Mouse (Mus musculus): Measurements from ENCODE around the gene Lrrc3c. TPM values are rescaled to one million over a fixed set of nuclear protein-coding genes. Genes with fewer than 3 reads are reported as not detected.
A peak's percentile ranks its signal among the peaks of the same experiment; 100 is the strongest.
"Not testable (repeated sequence)": the region's sequence is repeated elsewhere in the genome, so short reads cannot be mapped to it uniquely, and the experiment has no call there.

The Lrrc3c gene
- total RNA-seq, 2 experiments from 2014 or later: not detected

- intact Hi-C loops (cut with DNase I); DNase-seq (ENCODE audit: low spot score in 2 of 2): not testable (repeated sequence)
Measured at GRCm38 (mm10) chr11:98623981-98624380, 25.9 kb downstream of the Lrrc3c start.

- DNase-seq (ENCODE audit: low spot score in 2 of 2); intact Hi-C loops (cut with DNase I): not testable (repeated sequence)
Measured at GRCm38 (mm10) chr11:98624381-98624780, 26.3 kb downstream of the Lrrc3c start.

- intact Hi-C loops (cut with DNase I): no loop called here
- no peak for DNase-seq (ENCODE audit: low spot score in 2 of 2)
Measured at GRCm38 (mm10) chr11:98625611-98626410, 27.7 kb downstream of the Lrrc3c start, which contains the start of the genes Gm12355 and Gsdma3. Gene Gm12355 (minus strand): TSS chr11:98625661. Gene Gsdma3 (plus strand): TSS chr11:98626360.

- peak in 1 of 2 experiments; percentile 22 for DNase-seq (ENCODE audit: low spot score in 2 of 2)
- intact Hi-C loops (cut with DNase I): no loop called here
Measured at GRCm38 (mm10) chr11:98628706-98629105, 30.6 kb downstream of the Lrrc3c start.

GRCm38 (mm10) chr11:98630646-98631045 lies 32.6 kb downstream of the Lrrc3c start:
- no peak for DNase-seq (ENCODE audit: low spot score in 2 of 2)

GRCm38 (mm10) chr11:98635312-98635970 lies 37.4 kb downstream of the Lrrc3c start:
- intact Hi-C loops (cut with DNase I); DNase-seq (ENCODE audit: low spot score in 2 of 2): not testable (repeated sequence)

More at GRCm38 (mm10) chr11:98630646-98631045, 32.6 kb downstream of the Lrrc3c start:
- intact Hi-C loops (cut with DNase I): no loop called here

- intact Hi-C loops (cut with DNase I): no loop called here
- no peak for DNase-seq (ENCODE audit: low spot score in 2 of 2)
Measured at GRCm38 (mm10) chr11:98637501-98637900, 39.4 kb downstream of the Lrrc3c start.

- DNase-seq (ENCODE audit: low spot score in 2 of 2): no peak
- intact Hi-C loops (cut with DNase I): loop anchor here (5.0 kb wide), 1 partner anchor 33 kb away; no protein-coding TSS in a partner anchor
Measured at GRCm38 (mm10) chr11:98640091-98640490, 42.0 kb downstream of the Lrrc3c start.

- intact Hi-C loops (cut with DNase I): loop anchor here (5.0 kb wide), 1 partner anchor 37 kb away; no protein-coding TSS in a partner anchor
- DNase-seq (ENCODE audit: low spot score in 2 of 2): no peak
Measured at GRCm38 (mm10) chr11:98644757-98645156, 46.7 kb downstream of the Lrrc3c start.

GRCm38 (mm10) chr11:98645946-98646345 lies 47.9 kb downstream of the Lrrc3c start:
- DNase-seq (ENCODE audit: low spot score in 2 of 2): no peak
- intact Hi-C loops (cut with DNase I): no loop called here

- no peak for DNase-seq (ENCODE audit: low spot score in 2 of 2)
- intact Hi-C loops (cut with DNase I): no loop called here
Measured at GRCm38 (mm10) chr11:98646459-98646858, 48.4 kb downstream of the Lrrc3c start, which contains the start of gene Gsdma2. Gene Gsdma2 (plus strand): TSS chr11:98646759.

Other genes with a start within 250 kb of the Lrrc3c start
- gene Ppp1r1b, start 249.9 kb upstream of the Lrrc3c start, total RNA-seq (2021): 100 to 1,000 TPM; 101 to 133 TPM
- gene Stard3, start 239.9 kb upstream of the Lrrc3c start, total RNA-seq (2021): 10 to 100 TPM; 24.9 to 27.2 TPM
- gene Tcap, start 214.5 kb upstream of the Lrrc3c start, total RNA-seq (2021): 10 to 100 TPM in 1 of 2 experiments, 1 to 10 TPM in 1; 8.8 to 13.1 TPM
- 1 to 10 TPM in 1 of 2 experiments, under 1 TPM in 1; 0.78 to 1.0 TPM for gene Pnmt, start 211.8 kb upstream of the Lrrc3c start, total RNA-seq (2021)
- gene Pgap3, start 197.8 kb upstream of the Lrrc3c start, total RNA-seq (2021): 10 to 100 TPM; 10.7 to 11.1 TPM
- 1 to 10 TPM; 2.0 to 3.2 TPM for gene Erbb2, start 185.8 kb upstream of the Lrrc3c start, total RNA-seq (2021)
- 100 to 1,000 TPM; 105 to 106 TPM for gene Mien1, start 159.3 kb upstream of the Lrrc3c start, total RNA-seq (2021)
- 1 to 10 TPM; 1.6 to 4.4 TPM for gene Grb7, start 151.9 kb upstream of the Lrrc3c start, total RNA-seq (2021)
- gene Ikzf3, start 52.3 kb upstream of the Lrrc3c start, total RNA-seq (2021): under 1 TPM; 0.21 to 0.62 TPM
- gene Zpbp2, start 47.2 kb upstream of the Lrrc3c start, total RNA-seq (2021): not detected
- gene Ormdl3, start 10.9 kb upstream of the Lrrc3c start, total RNA-seq (2021): 10 to 100 TPM; 44.6 to 49.4 TPM
- 10 to 100 TPM; 10.3 to 12.7 TPM for gene Gm12355, start 27.4 kb downstream of the Lrrc3c start, total RNA-seq (2021)
- gene Gsdma3, start 28.1 kb downstream of the Lrrc3c start, total RNA-seq (2021): under 1 TPM; 0.31 to 0.38 TPM
- gene Gsdma2, start 48.5 kb downstream of the Lrrc3c start, total RNA-seq (2021): not detected
- not detected for gene Gsdma, start 66.1 kb downstream of the Lrrc3c start, total RNA-seq (2021)
- 100 to 1,000 TPM; 128 to 134 TPM for gene Psmd3, start 84.3 kb downstream of the Lrrc3c start, total RNA-seq (2021)
- gene Csf3, start 103.0 kb downstream of the Lrrc3c start, total RNA-seq (2021): not detected
- 100 to 1,000 TPM in 1 of 2 experiments, 10 to 100 TPM in 1; 96.3 to 114 TPM for gene Med24, start 131.1 kb downstream of the Lrrc3c start, total RNA-seq (2021)
- gene Thra, start 142.3 kb downstream of the Lrrc3c start, total RNA-seq (2021): 1,000 to 10,000 TPM in 1 of 2 experiments, 100 to 1,000 TPM in 1; 962 to 1,004 TPM
- 10 to 100 TPM; 82.0 to 85.4 TPM for gene Nr1d1, start 177.0 kb downstream of the Lrrc3c start, total RNA-seq (2021)
- gene Msl1, start 197.2 kb downstream of the Lrrc3c start, total RNA-seq (2021): 100 to 1,000 TPM; 168 to 170 TPM
- 10 to 100 TPM; 53.1 to 54.6 TPM for gene Casc3, start 206.6 kb downstream of the Lrrc3c start, total RNA-seq (2021)
- 100 to 1,000 TPM; 141 to 143 TPM for gene Rapgefl1, start 238.5 kb downstream of the Lrrc3c start, total RNA-seq (2021)